Comparison of ENCODE assay signal across 8 mouse cellular contexts in the genomic region with DNA sequence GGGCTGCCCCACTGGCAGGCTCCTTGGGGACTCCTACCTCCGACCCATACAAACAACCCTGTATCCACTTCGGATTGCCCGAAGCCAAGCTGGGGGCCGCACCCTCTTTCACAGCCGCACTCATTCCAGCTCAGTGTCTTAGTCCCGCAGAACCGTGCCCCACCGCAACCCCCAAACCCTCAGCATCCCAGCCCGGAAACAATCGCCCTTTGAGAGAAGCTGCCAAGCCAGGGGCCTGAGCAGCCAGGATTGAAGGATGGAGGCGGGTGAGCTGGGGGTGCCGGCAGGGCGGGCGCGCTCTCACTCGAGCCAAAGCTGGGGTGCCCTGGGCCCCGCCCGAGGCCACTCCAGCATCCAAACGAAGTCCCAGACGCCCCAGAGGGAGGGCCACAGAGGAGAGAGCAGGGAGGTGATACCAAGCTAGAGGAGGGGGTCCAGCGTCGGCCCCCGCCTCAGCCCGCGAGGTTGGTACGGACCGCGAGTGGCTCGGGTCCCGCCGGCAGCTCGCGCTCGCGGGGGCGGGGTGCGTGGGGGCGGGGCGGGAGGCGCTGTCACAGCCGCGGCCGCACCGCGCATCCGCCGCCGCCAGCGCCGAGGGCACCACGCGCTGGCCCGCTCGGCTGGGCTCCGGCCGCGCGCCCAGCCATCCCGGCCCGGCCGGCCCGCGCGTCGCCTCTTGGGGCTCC. TPM values are rescaled to one million over a fixed set of nuclear protein-coding genes. Genes with fewer than 3 reads are reported as not detected.
DNase-seq lines count a peak whose midpoint lies in the region; ATAC-seq and TF ChIP-seq lines count a peak whose summit lies in the region.

A gene (plus strand): TSS at position 523 of the 686 bp plus-strand sequence.

- TF ChIP-seq CTCF in cortical plate, adult 2 months (IDR thresholded peaks at IDR 0.05; ENCODE audit: extremely low read depth, insufficient read depth, low read length): no peak

- H3K4me1 ChIP-seq in cortical plate, adult 2 months (ENCODE audit: control insufficient read depth, insufficient read depth, low read length): peaks cover 7% of the 10 kb centered on the region; the same call in 1 of the 2 replicates

- intact Hi-C loops in left cerebral cortex, postnatal 4 days (cut with DNase I): no loop called here
- intact Hi-C loops in gastrocnemius, postnatal 36 days (cut with DNase I): no loop called here

- peak within 1 kb of the TSS; percentile 78 for H3K4me3 ChIP-seq in cortical plate, adult 2 months (ENCODE audit: insufficient read depth, low read length)

- DNase-seq in left cerebral cortex, adult 18-20 months (ENCODE audit: low spot score in 2 of 2): peak; percentile 47 to 65
- DNase-seq in left cerebral cortex, adult 11 months (ENCODE audit: low spot score): no peak
- DNase-seq in frontal cortex, postnatal 36 days (ENCODE audit: low spot score in 2 of 2): peak; percentile 48 to 65
- peak; percentile 83 for DNase-seq in left cerebral cortex, postnatal 4 days
- peak; percentile 70 for DNase-seq in retina, embryonic 14.5 days (ENCODE audit: low spot score)
- DNase-seq in gastrocnemius, postnatal 36 days: no peak

- H3K27ac ChIP-seq in cortical plate, adult 2 months (ENCODE audit: insufficient read depth, low read length): peak within 1 kb of the TSS; percentile 97

- no peak for TF ChIP-seq POLR2A in cortical plate, adult 2 months (IDR thresholded peaks at IDR 0.05; ENCODE audit: extremely low read depth, insufficient read depth, low read length)

- no peak for ATAC-seq in erythroblast, adult 5-6 weeks (replicated peaks; ENCODE audit: low FRiP score, poor library complexity, severe bottlenecking)

RNA-seq across cellular contexts. Expression of the gene that starts here (rescaled TPM):
- total RNA-seq in left cerebral cortex, adult 18-20 months (2021): 100 to 1,000 TPM; 199 to 207 TPM
- polyA plus RNA-seq in cortical plate, adult 2 months (2012; rRNA removed): 202 and 216 TPM in 2 replicates
- total RNA-seq in left cerebral cortex, postnatal 4 days (2021): 100 to 1,000 TPM; 283 to 301 TPM
- total RNA-seq in erythroblast, adult 5-6 weeks (2015; ENCODE audit: low replicate concordance): not detected in 2 replicates
- total RNA-seq in erythroblast, adult 5-6 weeks (2017; ENCODE audit: low replicate concordance): not detected in 2 replicates
- under 1 TPM; 0.43 to 0.94 TPM for total RNA-seq in gastrocnemius, postnatal 36 days (2021)

Comparison
In these comparisons a context has a peak if more than half of its experiments do, and no peak if none do; other contexts are left out.
1. RNA of the gene that starts here (total RNA-seq): 283 to 301 TPM in left cerebral cortex, postnatal 4 days and 199 to 207 TPM in left cerebral cortex, adult 18-20 months; 0.43 to 0.94 TPM in gastrocnemius, postnatal 36 days and not detected in erythroblast, adult 5-6 weeks; every median in the first group is over 100 times any median in the second.
2. DNase-seq: peak in left cerebral cortex, adult 18-20 months (2 of 2), frontal cortex, postnatal 36 days (2 of 2), left cerebral cortex, postnatal 4 days (single experiment) and retina, embryonic 14.5 days (single experiment); none in left cerebral cortex, adult 11 months (single experiment) and gastrocnemius, postnatal 36 days (0 of 2).